Mouse (Mus musculus) MEL (cell line): ENCODE measurements at regions not wholly inside any gene's neighbourhood (a gene's known extent, or its start where the extent isn't known, plus 50 kb on each side); places are given as distances from the start of the nearest gene placed in this dataset.

Experiments used
- DNase-seq: peaks from one replicate; pipeline ENCODE4 v3.0.0; 2011; ENCODE audit warnings: low read depth, low spot score
- H3K27ac ChIP-seq: 2 replicates; pipeline ENCODE4 v1.5.1; 2012; ENCODE audit warnings: low read depth, mild to moderate bottlenecking, control low read depth, low read length, moderate library complexity; ENCODE audit not compliant: control insufficient read depth
- H3K27me3 ChIP-seq, 2 experiments: fragments of 150-350 bp in 1 of 2; sonication (generic) in 1 of 2; 2 replicates each; pipeline ENCODE4 v1.6.1; 2012; ENCODE audit warnings: low read length in 2 of 2, mild to moderate bottlenecking in 2 of 2, improper control_type of control experiment in 1 of 2, moderate library complexity in 1 of 2; ENCODE audit not compliant: insufficient read depth in 2 of 2, control insufficient read depth in 1 of 2
- H3K36me3 ChIP-seq, 2 experiments: 2 replicates each; pipeline ENCODE4 v1.6.1; 2012 to 2014; ENCODE audit warnings: low read length in 2 of 2, improper control_type of control experiment in 1 of 2, inconsistent platforms in 1 of 2, mild to moderate bottlenecking in 1 of 2; ENCODE audit not compliant: insufficient read depth in 2 of 2, control insufficient read depth in 1 of 2
- H3K4me1 ChIP-seq, 2 experiments: fragments of 150-350 bp in 1 of 2; sonication (generic) in 1 of 2; 2 replicates each; pipeline ENCODE4 v1.6.1; 2012; ENCODE audit warnings: low read length in 2 of 2, improper control_type of control experiment in 1 of 2, mild to moderate bottlenecking in 1 of 2; ENCODE audit not compliant: insufficient read depth in 2 of 2, control insufficient read depth in 1 of 2
- H3K4me3 ChIP-seq, 2 experiments: fragments of 150-350 bp in 1 of 2; sonication (generic) in 1 of 2; 2 replicates each; pipeline ENCODE4 v1.5.1; 2012; ENCODE audit warnings: low read depth in 2 of 2, low read length in 2 of 2, mild to moderate bottlenecking in 2 of 2, moderate library complexity in 2 of 2, control low read depth in 1 of 2, improper control_type of control experiment in 1 of 2; ENCODE audit not compliant: control insufficient read depth in 1 of 2, insufficient read depth in 1 of 2
- H3K79me2 ChIP-seq: 2 replicates; pipeline ENCODE4 v1.6.1; 2012; ENCODE audit warnings: mild to moderate bottlenecking, low read length, moderate library complexity; ENCODE audit not compliant: control insufficient read depth, poor library complexity, insufficient read depth
- H3K9ac ChIP-seq: 2 replicates; pipeline ENCODE4 v1.6.1; 2012; ENCODE audit warnings: low read depth, mild to moderate bottlenecking, control low read depth, low read length, moderate library complexity; ENCODE audit not compliant: control insufficient read depth, poor library complexity, severe bottlenecking
- H3K9me3 ChIP-seq: fragments of 150-350 bp; sonication (generic); replicated peaks from 2 replicates; pipeline ENCODE4 v1.6.1; 2012; ENCODE audit warnings: mild to moderate bottlenecking, low read length, improper control_type of control experiment, moderate library complexity; ENCODE audit not compliant: insufficient read depth
- BHLHE40 ChIP-seq: IDR thresholded peaks from 2 replicates; pipeline ENCODE4 v1.6.1; 2012; ENCODE audit warnings: low read depth, mild to moderate bottlenecking, inconsistent platforms, low read length, improper control_type of control experiment, borderline replicate concordance
- CTCF ChIP-seq, 3 experiments: IDR thresholded peaks in 2 of 3; conservative IDR thresholded peaks in 1 of 3; 2 replicates each; pipeline ENCODE4 v1.5.1; 2011 to 2012; ENCODE audit warnings: low read length in 3 of 3, low read depth in 2 of 3, mild to moderate bottlenecking in 2 of 3, improper control_type of control experiment in 1 of 3, inconsistent platforms in 1 of 3, mixed read lengths in 1 of 3, moderate library complexity in 1 of 3; ENCODE audit not compliant: control insufficient read depth in 1 of 3, insufficient read depth in 1 of 3, poor library complexity in 1 of 3, severe bottlenecking in 1 of 3
- E2F4 ChIP-seq: IDR thresholded peaks from 2 replicates; pipeline ENCODE4 v1.6.1; 2011; ENCODE audit warnings: low read depth, low read length, improper control_type of control experiment, borderline replicate concordance
- ELF1 ChIP-seq: IDR thresholded peaks from 2 replicates; pipeline ENCODE4 v1.6.1; 2014; ENCODE audit warnings: low read depth, mild to moderate bottlenecking, inconsistent platforms, low read length, improper control_type of control experiment, moderate library complexity
- EP300 ChIP-seq, 2 experiments: IDR thresholded peaks; 2 replicates each; pipeline ENCODE4 v1.6.1; 2011; ENCODE audit warnings: improper control_type of control experiment in 2 of 2, low read length in 2 of 2, low read depth in 1 of 2, mild to moderate bottlenecking in 1 of 2
- ETS1 ChIP-seq: IDR thresholded peaks from 2 replicates; pipeline ENCODE4 v1.6.1; 2012; ENCODE audit warnings: low read depth, mild to moderate bottlenecking, inconsistent platforms, low read length, improper control_type of control experiment, moderate library complexity
- GABPA ChIP-seq: IDR thresholded peaks from 2 replicates; pipeline ENCODE4 v1.6.1; 2012; ENCODE audit warnings: low read depth, mild to moderate bottlenecking, inconsistent platforms, low read length, improper control_type of control experiment, moderate library complexity
- JUND ChIP-seq: IDR thresholded peaks from 2 replicates; pipeline ENCODE4 v1.6.1; 2011; ENCODE audit warnings: low read depth, mild to moderate bottlenecking, improper control_type of control experiment, low read length
- MAFK ChIP-seq: IDR thresholded peaks from 2 replicates; pipeline ENCODE4 v1.6.1; 2011; ENCODE audit warnings: low read depth, mild to moderate bottlenecking, low read length, improper control_type of control experiment, borderline replicate concordance
- MAZ ChIP-seq: IDR thresholded peaks from 2 replicates; pipeline ENCODE4 v1.6.1; 2012; ENCODE audit warnings: low read depth, mild to moderate bottlenecking, inconsistent platforms, low read length, improper control_type of control experiment
- MXI1 ChIP-seq: IDR thresholded peaks from 2 replicates; pipeline ENCODE4 v1.6.1; 2011; ENCODE audit warnings: mild to moderate bottlenecking, low read depth, low read length, improper control_type of control experiment
- MYC ChIP-seq: IDR thresholded peaks from 2 replicates; pipeline ENCODE4 v1.6.1; 2011; ENCODE audit warnings: low read depth, mild to moderate bottlenecking, low read length, improper control_type of control experiment, moderate library complexity
- NELFE ChIP-seq: IDR thresholded peaks from 2 replicates; pipeline ENCODE4 v1.6.1; 2011; ENCODE audit warnings: low read depth, low read length, improper control_type of control experiment
- NRF1 ChIP-seq: IDR thresholded peaks from 2 replicates; pipeline ENCODE4 v1.6.1; 2014; ENCODE audit warnings: low read depth, mild to moderate bottlenecking, inconsistent platforms, low read length, improper control_type of control experiment, moderate library complexity; ENCODE audit not compliant: poor library complexity, insufficient read depth, severe bottlenecking
- POLR2AphosphoS5 ChIP-seq: IDR thresholded peaks from 2 replicates; pipeline ENCODE4 v1.6.1; 2012; ENCODE audit warnings: low read depth, borderline replicate concordance, mild to moderate bottlenecking, inconsistent platforms, low read length, moderate library complexity, mixed read lengths
- RAD21 ChIP-seq: IDR thresholded peaks from 2 replicates; pipeline ENCODE4 v1.6.1; 2011; ENCODE audit warnings: mild to moderate bottlenecking, low read depth, low read length, improper control_type of control experiment
- RCOR1 ChIP-seq: IDR thresholded peaks from 2 replicates; pipeline ENCODE4 v1.6.1; 2012; ENCODE audit warnings: low read depth, mild to moderate bottlenecking, inconsistent platforms, low read length, improper control_type of control experiment
- SMC3 ChIP-seq: IDR thresholded peaks from 2 replicates; pipeline ENCODE4 v1.6.1; 2011; ENCODE audit warnings: low read depth, low read length, improper control_type of control experiment
- TAL1 ChIP-seq: IDR thresholded peaks from 2 replicates; pipeline ENCODE4 v1.6.1; 2012; ENCODE audit warnings: mild to moderate bottlenecking, inconsistent platforms, low read length, moderate library complexity, mixed read lengths
- TBP ChIP-seq: IDR thresholded peaks from 2 replicates; pipeline ENCODE4 v1.8.0; 2011; ENCODE audit warnings: low read depth, low read length, improper control_type of control experiment
- USF1 ChIP-seq: IDR thresholded peaks from 2 replicates; pipeline ENCODE4 v1.6.1; 2014; ENCODE audit warnings: low read depth, mild to moderate bottlenecking, inconsistent platforms, low read length, improper control_type of control experiment, moderate library complexity
- USF2 ChIP-seq, 2 experiments: IDR thresholded peaks; 2 replicates each; pipeline ENCODE4 v1.6.1; 2011 to 2012; ENCODE audit warnings: improper control_type of control experiment in 2 of 2, low read length in 2 of 2, borderline replicate concordance in 1 of 2, inconsistent platforms in 1 of 2, low read depth in 1 of 2, mild to moderate bottlenecking in 1 of 2; ENCODE audit not compliant: insufficient read depth in 1 of 2
- ZMIZ1 ChIP-seq: IDR thresholded peaks from 2 replicates; pipeline ENCODE4 v1.6.1; 2012; ENCODE audit warnings: low read depth, mild to moderate bottlenecking, inconsistent platforms, low read length, improper control_type of control experiment, moderate library complexity
- ZNF384 ChIP-seq: IDR thresholded peaks from 2 replicates; pipeline ENCODE4 v1.6.1; 2012; ENCODE audit warnings: low read depth, mild to moderate bottlenecking, inconsistent platforms, low read length, improper control_type of control experiment

- Histone ChIP-seq H3K27ac (no peak overlapping the region), H3K4me1 (no peaks in the 10 kb centered on the region), H3K9me3 (no peaks in the 10 kb centered on the region), H3K27me3 (no peaks in the 10 kb centered on the region), H3K36me3 (no peaks in the 10 kb centered on the region), H3K4me3 (no peak overlapping the region), H3K79me2 (no peaks in the 10 kb centered on the region), H3K9ac (no peak overlapping the region)
- no peak for DNase-seq
- TF ChIP-seq NELFE (no peak), USF1 (no peak), ZNF384 (no peak), MAZ (no peak), MYC (no peak), TAL1 (no peak), MXI1 (no peak), TBP (no peak), EP300 (IDR thresholded peaks at IDR 0.05; ENCODE audit: low read depth in 1 of 2, low read length in 2 of 2) (no peak), USF2 (IDR thresholded peaks at IDR 0.05; ENCODE audit: borderline replicate concordance in 1 of 2, insufficient read depth in 1 of 2, low read depth in 1 of 2, low read length in 2 of 2) (no peak), RAD21 (no peak), SMC3 (no peak), BHLHE40 (no peak), JUND (no peak), ELF1 (no peak), ZMIZ1 (no peak), E2F4 (no peak), NRF1 (no peak), MAFK (no peak), CTCF (IDR thresholded peaks at IDR 0.05 in 2 of 3, conservative IDR thresholded peaks at IDR 0.05 in 1 of 3; ENCODE audit: control insufficient read depth in 1 of 3, insufficient read depth in 1 of 3, low read depth in 2 of 3, low read length in 3 of 3, poor library complexity in 1 of 3, severe bottlenecking in 1 of 3) (no peak)
Observed at GRCm38 (mm10) chr1:194089918-194090548, 528.0 kb upstream of the Plxna2 start.

GRCm38 (mm10) chr1:194058512-194058911, 559.5 kb upstream of the Plxna2 start:
- Histone ChIP-seq H3K9ac (no peak overlapping the region), H3K27me3 (no peaks in the 10 kb centered on the region), H3K4me3 (no peak overlapping the region), H3K79me2 (no peaks in the 10 kb centered on the region), H3K36me3 (no peaks in the 10 kb centered on the region), H3K9me3 (no peaks in the 10 kb centered on the region), H3K4me1 (no peaks in the 10 kb centered on the region), H3K27ac (no peak overlapping the region)
- DNase-seq: no peak
- TF ChIP-seq ETS1: no peak
- no peak for TF ChIP-seq SMC3
- TF ChIP-seq POLR2AphosphoS5: no peak
- no peak for TF ChIP-seq ZMIZ1
- no peak for TF ChIP-seq BHLHE40
- no peak for TF ChIP-seq GABPA
- no peak for TF ChIP-seq CTCF (IDR thresholded peaks at IDR 0.05 in 2 of 3, conservative IDR thresholded peaks at IDR 0.05 in 1 of 3; ENCODE audit: control insufficient read depth in 1 of 3, insufficient read depth in 1 of 3, low read depth in 2 of 3, low read length in 3 of 3, poor library complexity in 1 of 3, severe bottlenecking in 1 of 3)
- no peak for TF ChIP-seq RCOR1
- TF ChIP-seq TBP: no peak
